Mouse (Mus musculus) monocyte, adult 59 days (primary cell): ENCODE data around the gene Map4k4. TPM values are rescaled to one million over a fixed set of nuclear protein-coding genes. Genes with fewer than 3 reads are reported as not detected.

Source experiments
- total RNA-seq, 2 experiments: library from RNA; stranded (reverse); gene quantifications; one replicate each; pipeline ENCODE4 v1.2.4; 2023

Map4k4 gene
- 100 to 1,000 TPM; 257 to 269 TPM for total RNA-seq

GRCm38 (mm10) chr1:39900181-39901005 lies at the start of gene Map4k4:
Map4k4 (plus strand) TSS chr1:39900913.

GRCm38 (mm10) chr1:40073779-40074178 lies 173.1 kb downstream of the Map4k4 start, which contains the start of gene Il1r2:
Il1r2 (plus strand) TSS chr1:40074079.

Other genes starting within 250 kb of the Map4k4 start
- gene Creg2, start 249.4 kb upstream of the Map4k4 start, total RNA-seq: under 1 TPM; 0.12 to 0.58 TPM
- not detected for gene Rfx8, start 179.9 kb upstream of the Map4k4 start, total RNA-seq
- not detected for gene Gm3646, start 95.6 kb upstream of the Map4k4 start, total RNA-seq
- 10 to 100 TPM; 48.1 to 56.6 TPM for gene Il1r2, start 173.2 kb downstream of the Map4k4 start, total RNA-seq